Mouse (Mus musculus) lung, embryonic 16.5 days (tissue): Measurements from ENCODE around the gene Emc3. TPM values are rescaled to one million over a fixed set of nuclear protein-coding genes. Genes with fewer than 3 reads are reported as not detected.

Experiments used
- ATAC-seq: fragments of 200-750 bp; cut with Nextera tagmentation; 2 replicates; pipeline ENCODE4 v1.8.0; 2017; ENCODE audit warnings: low read depth, mild to moderate bottlenecking, moderate library complexity
- H3K27ac ChIP-seq: fragments of 300-500 bp; sonication (generic); 2 replicates; pipeline ENCODE4 v1.5.1; 2014; ENCODE audit warnings: mild to moderate bottlenecking, control low read depth, low read length
- H3K27me3 ChIP-seq: fragments of 300-500 bp; sonication (generic); 2 replicates; pipeline ENCODE4 v1.6.1; 2014; ENCODE audit warnings: low read depth, low read length, mixed read lengths; ENCODE audit not compliant: control insufficient read depth, insufficient read depth
- H3K36me3 ChIP-seq: fragments of 300-500 bp; sonication (generic); 2 replicates; pipeline ENCODE4 v1.6.1; 2014; ENCODE audit warnings: low read length; ENCODE audit not compliant: control insufficient read depth, insufficient read depth
- H3K4me1 ChIP-seq: fragments of 300-500 bp; sonication (generic); replicated peaks from 2 replicates; pipeline ENCODE4 v1.6.1; 2014; ENCODE audit warnings: low read length, mixed read lengths; ENCODE audit not compliant: control insufficient read depth, insufficient read depth
- H3K4me2 ChIP-seq: fragments of 300-500 bp; sonication (generic); 2 replicates; pipeline ENCODE4 v1.6.1; 2014; ENCODE audit warnings: low read depth, low read length, control low read depth
- H3K4me3 ChIP-seq: fragments of 300-500 bp; sonication (generic); 2 replicates; pipeline ENCODE4 v1.5.1; 2014; ENCODE audit warnings: mild to moderate bottlenecking, low read length, control low read depth
- H3K9ac ChIP-seq: fragments of 300-500 bp; sonication (generic); 2 replicates; pipeline ENCODE4 v1.6.1; 2014; ENCODE audit warnings: low read length, control low read depth
- H3K9me3 ChIP-seq: fragments of 300-500 bp; sonication (generic); 2 replicates; pipeline ENCODE4 v1.6.1; 2016; ENCODE audit warnings: low read length; ENCODE audit not compliant: control insufficient read depth
- WGBS: fragments of 180-500 bp; shearing (Covaris S2); extraction: QIAGEN DNeasy Blood & Tissue Kit; methylation state at CpG from one replicate; pipeline ENCODE4 v1.1.7; 2014; 5-methylcytosine and 5-hydroxymethylcytosine counted together
- polyA plus RNA-seq: library from polyadenylated mRNA; unstranded; fragments of >200 nt; fragmentation: Nextera tagmentation; extraction: Ambion mirVana; gene quantifications from 2 replicates; pipeline ENCODE4 v1.2.1, GENCODE M21; 2015

The Emc3 gene
- polyA plus RNA-seq: 108 and 110 TPM in 2 replicates

DNA sequence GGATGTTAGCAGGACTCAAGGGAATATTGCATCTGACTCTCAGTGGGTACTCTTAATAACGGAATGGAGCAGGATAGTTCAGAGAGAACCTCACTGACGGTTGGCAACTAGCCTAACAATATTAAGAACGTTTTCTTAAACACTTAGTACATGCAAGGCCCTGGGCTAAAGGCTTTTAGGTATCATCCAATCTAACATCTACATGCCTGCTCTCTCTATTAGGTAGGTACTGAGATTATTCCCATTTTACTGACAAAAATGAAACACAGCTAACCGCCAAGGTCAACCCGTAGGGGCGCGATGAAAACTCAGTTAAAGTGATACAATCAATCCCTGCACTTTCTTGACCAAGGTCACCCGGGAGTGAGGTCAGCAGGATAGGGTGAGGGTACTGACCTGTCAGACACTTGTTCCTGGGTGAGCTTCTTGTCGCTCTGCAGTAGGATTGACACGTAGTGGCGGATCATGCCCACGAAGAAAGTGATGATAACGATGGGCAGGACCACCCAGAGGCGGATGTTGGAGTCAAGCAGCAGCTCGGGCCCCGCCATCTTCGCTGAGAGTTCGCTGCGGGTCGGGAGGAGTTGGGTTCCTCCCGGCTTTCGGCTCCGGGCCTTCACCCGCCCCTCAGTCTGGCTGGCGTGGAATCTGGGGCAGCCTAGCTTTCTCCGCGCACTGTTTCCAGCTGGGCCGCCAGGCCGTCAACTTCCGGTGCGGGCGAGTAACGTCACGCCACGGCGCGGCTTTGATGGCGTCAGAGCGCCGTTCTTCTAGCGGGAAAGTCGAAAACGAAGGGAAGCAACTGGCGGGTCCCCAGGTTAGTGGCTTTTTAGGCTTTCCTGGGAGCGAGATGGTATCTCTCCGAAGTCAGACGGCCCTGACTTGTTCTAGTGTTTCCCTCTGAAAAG, at the start of gene Emc3, which contains the start of gene Fancd2:
Gene Emc3 (minus strand): TSS at position 721 of the 908 bp plus-strand sequence.
Gene Fancd2 (plus strand): TSS at position 751 of the 908 bp plus-strand sequence.
- H3K4me1 ChIP-seq: peaks cover 10% of the 10 kb centered on the region
- peak within 1 kb of the TSS; percentile 75 for H3K4me2 ChIP-seq
- H3K27ac ChIP-seq: peak within 1 kb of the TSS; percentile 72
- H3K9me3 ChIP-seq: no peaks in the 10 kb centered on the region
- H3K36me3 ChIP-seq: 0 out of 2 replicates have a peak, but pooled peaks cover 2% of the 10 kb centered on the region
- ATAC-seq: peak; percentile 95
- WGBS: under 1% methylated on average over 47 of the region's 47 CpGs
- H3K9ac ChIP-seq: peak within 1 kb of the TSS; percentile 91
- no peaks in the 10 kb centered on the region for H3K27me3 ChIP-seq
- peak within 1 kb of the TSS; percentile 98 for H3K4me3 ChIP-seq

DNA sequence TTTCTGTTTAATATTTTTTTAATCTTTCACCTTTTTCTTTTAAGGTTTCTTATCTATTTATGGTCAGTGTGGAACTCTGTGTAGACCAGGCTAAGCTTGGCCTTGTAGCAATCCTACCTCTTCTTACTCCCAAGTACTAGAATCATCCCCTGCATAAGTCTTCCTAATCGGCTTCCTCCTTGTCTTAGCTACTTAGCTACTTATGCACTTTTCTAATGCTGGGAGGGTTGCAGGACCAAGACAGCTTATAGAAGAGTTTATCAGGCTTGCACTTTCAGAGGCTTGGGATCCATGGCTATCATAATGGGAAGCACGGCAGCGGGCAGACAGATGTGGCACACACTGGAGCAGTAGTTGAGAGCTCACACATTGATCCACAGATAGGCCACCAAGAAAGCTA, 47.9 kb upstream of the Emc3 start:
- Histone ChIP-seq H3K27ac (no peak overlapping the region), H3K9ac (no peak overlapping the region), H3K4me3 (no peak overlapping the region), H3K36me3 (0 out of 2 replicates have a peak, but pooled peaks cover 5% of the 10 kb centered on the region), H3K27me3 (no peaks in the 10 kb centered on the region), H3K4me2 (no peak overlapping the region), H3K4me1 (no peaks in the 10 kb centered on the region), H3K9me3 (no peaks in the 10 kb centered on the region)
- no peak for ATAC-seq
- WGBS: 93% methylated on average over 3 of the region's 3 CpGs

DNA sequence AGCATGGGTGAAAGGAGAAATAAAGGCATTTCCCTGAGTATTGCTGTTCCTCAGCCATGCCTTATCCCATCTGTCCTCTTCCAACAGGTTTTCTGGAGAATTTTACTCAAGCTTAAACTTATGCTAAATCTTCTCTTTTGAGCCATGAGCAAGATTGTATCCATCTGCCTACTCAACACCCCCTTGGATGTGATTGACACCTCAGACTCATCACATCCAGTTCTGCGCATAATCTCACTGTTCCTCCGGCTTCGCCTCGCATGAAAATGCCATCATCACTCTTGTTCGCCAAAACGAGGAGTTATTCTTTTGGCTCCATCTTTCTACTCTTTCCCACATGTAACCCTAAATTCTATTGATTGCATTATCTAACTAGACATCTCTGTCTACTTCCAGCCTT, 44.6 kb upstream of the Emc3 start:
- H3K9ac ChIP-seq: no peak overlapping the region
- H3K27ac ChIP-seq: no peak overlapping the region
- H3K27me3 ChIP-seq: no peaks in the 10 kb centered on the region
- H3K4me3 ChIP-seq: no peak overlapping the region
- no peak overlapping the region for H3K4me2 ChIP-seq
- H3K4me1 ChIP-seq: no peaks in the 10 kb centered on the region
- no peak for ATAC-seq
- H3K36me3 ChIP-seq: peaks cover 2% of the 10 kb centered on the region; the same call in 1 of the 2 replicates
- H3K9me3 ChIP-seq: no peaks in the 10 kb centered on the region
- 95% methylated on average over 6 of the region's 6 CpGs for WGBS

DNA sequence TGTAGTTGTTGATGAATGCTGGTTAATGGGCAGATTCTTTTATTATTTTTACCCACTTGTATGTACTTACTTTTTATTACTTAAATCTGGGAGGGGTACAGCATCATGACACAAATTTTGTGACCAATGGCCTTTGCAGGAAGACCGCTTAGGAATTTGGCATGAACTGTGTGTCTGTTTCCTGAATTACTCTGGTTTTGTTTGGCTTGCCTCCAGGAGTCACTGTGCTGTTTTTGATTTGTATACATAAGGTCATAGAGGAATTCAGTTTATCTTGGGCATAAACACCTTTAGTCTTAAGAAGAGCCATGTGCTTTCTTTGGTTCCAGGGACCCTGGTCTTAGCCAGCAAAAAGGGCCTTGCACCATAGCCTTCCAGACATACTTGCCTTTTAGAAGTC, 33.1 kb upstream of the Emc3 start:
- 65% methylated on average over 1 of the region's 1 CpGs for WGBS
- Histone ChIP-seq H3K27me3 (no peaks in the 10 kb centered on the region), H3K4me3 (no peak overlapping the region), H3K27ac (no peak overlapping the region), H3K4me2 (no peak overlapping the region), H3K9me3 (no peaks in the 10 kb centered on the region), H3K36me3 (peaks cover 11% of the 10 kb centered on the region), H3K9ac (no peak overlapping the region), H3K4me1 (no peaks in the 10 kb centered on the region)
- ATAC-seq: peak; percentile 56; the same call in 1 of the 2 replicates

DNA sequence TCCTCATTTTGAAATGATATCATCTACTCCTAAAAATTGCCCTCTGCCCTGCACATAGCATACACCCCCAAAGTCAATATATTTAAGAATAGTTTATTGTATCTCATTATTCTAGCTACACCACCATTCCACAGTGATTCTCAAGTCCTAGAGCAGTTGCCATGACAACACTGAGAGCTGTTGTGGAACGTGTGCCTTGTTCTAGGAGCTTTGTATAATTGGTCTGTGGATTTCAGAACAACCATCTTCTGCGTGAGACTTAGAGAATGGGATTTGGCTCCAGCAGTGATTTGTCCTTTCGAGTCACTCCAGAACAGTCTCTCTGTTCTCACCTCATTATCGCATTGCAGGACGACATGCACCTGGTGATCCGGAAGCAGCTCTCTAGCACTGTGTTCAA, 28.3 kb upstream of the Emc3 start:
- WGBS: 73% methylated on average over 6 of the region's 6 CpGs
- H3K4me1 ChIP-seq: no peaks in the 10 kb centered on the region
- no peak overlapping the region for H3K9ac ChIP-seq
- H3K36me3 ChIP-seq: peaks cover 6% of the 10 kb centered on the region; the same call in 1 of the 2 replicates
- no peaks in the 10 kb centered on the region for H3K27me3 ChIP-seq
- no peak overlapping the region for H3K4me2 ChIP-seq
- no peak for ATAC-seq
- H3K27ac ChIP-seq: no peak overlapping the region
- H3K4me3 ChIP-seq: no peak overlapping the region
- H3K9me3 ChIP-seq: no peaks in the 10 kb centered on the region

DNA sequence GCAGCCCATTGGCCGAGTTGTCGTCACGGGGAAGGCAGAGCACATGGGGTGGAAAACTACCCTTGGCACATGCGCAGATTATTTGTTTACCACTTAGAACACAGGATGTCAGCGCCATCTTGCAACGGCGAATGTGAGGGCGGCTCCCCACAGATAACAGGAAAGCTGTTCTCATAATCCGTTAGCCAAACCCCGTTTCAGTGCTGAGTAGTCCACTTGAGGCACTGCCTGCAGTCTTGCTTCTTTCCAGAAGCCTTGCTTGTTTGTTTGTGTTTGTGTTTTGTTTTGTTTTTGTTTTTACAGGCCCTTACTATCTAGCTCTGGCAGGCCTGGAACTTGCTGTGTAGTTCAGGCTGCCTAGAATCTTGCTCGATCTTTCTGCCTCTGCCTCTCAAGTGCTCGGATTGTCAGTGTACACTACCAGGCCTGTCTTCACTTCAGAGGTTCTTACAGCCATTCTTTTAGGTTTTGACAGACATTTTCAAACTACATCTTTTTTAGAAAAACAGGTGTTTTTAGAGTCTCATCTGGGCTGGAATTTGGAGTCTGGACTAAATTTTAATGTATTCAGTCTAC, 12.5 kb upstream of the Emc3 start:
- ATAC-seq: no peak
- no peak overlapping the region for H3K9ac ChIP-seq
- no peaks in the 10 kb centered on the region for H3K9me3 ChIP-seq
- WGBS: 86% methylated on average over 9 of the region's 12 CpGs
- no peak overlapping the region for H3K4me2 ChIP-seq
- no peak overlapping the region for H3K27ac ChIP-seq
- H3K36me3 ChIP-seq: no peaks in the 10 kb centered on the region; the same call in 1 of the 2 replicates
- H3K4me3 ChIP-seq: no peak overlapping the region
- no peaks in the 10 kb centered on the region for H3K4me1 ChIP-seq
- no peaks in the 10 kb centered on the region for H3K27me3 ChIP-seq

DNA sequence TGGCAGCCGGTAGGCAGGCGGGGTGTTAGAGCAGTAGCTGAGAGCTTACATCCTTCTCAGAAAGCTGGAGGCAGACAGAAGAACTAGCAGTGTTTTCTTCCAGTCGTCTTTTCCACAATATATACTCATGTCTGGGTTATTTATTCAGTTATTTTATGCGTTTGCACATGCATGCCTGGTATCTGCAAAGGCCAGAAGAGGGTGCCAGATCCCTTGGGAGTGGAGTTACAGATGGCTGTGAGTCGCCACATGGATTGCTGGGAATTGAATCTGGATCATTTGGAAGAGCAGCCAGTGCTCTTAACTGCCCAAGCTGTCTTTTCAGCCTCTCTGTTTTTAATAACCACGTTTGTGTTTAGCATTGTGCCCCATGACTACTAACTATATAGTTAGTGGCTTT, 10.2 kb upstream of the Emc3 start:
- no peak for ATAC-seq
- Histone ChIP-seq H3K36me3 (peaks cover 3% of the 10 kb centered on the region), H3K4me1 (no peaks in the 10 kb centered on the region), H3K9me3 (no peaks in the 10 kb centered on the region), H3K4me3 (no peak overlapping the region), H3K27me3 (no peaks in the 10 kb centered on the region), H3K27ac (no peak overlapping the region), H3K4me2 (no peak overlapping the region), H3K9ac (no peak overlapping the region)
- 81% methylated on average over 6 of the region's 6 CpGs for WGBS

DNA sequence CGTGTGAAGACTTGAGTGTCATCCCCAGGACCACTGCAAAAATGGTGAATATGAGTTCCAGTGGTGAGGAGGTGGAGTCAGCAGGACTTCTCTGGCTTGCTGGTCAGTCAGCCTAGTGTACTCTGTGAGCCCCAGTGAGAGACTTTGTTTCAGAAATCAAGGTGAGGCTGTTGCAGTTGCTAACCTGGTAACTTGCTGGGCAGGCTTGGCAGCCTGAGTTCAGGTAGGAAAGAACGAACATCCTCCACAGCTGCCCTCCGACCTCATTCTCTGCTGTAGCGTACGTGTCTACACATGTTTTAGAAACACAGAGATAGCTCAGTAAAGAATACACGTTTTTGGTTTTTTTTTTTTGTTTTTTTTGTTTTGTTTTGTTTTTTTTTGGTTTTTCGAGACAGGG, 3.4 kb upstream of the Emc3 start:
- H3K4me1 ChIP-seq: peaks cover 10% of the 10 kb centered on the region
- 83% methylated on average over 7 of the region's 7 CpGs for WGBS
- H3K27ac ChIP-seq: no peak overlapping the region
- no peak overlapping the region for H3K9ac ChIP-seq
- no peak for ATAC-seq
- no peak overlapping the region for H3K4me2 ChIP-seq
- H3K4me3 ChIP-seq: no peak overlapping the region
- no peaks in the 10 kb centered on the region for H3K27me3 ChIP-seq
- no peaks in the 10 kb centered on the region for H3K9me3 ChIP-seq
- H3K36me3 ChIP-seq: peaks cover 6% of the 10 kb centered on the region

DNA sequence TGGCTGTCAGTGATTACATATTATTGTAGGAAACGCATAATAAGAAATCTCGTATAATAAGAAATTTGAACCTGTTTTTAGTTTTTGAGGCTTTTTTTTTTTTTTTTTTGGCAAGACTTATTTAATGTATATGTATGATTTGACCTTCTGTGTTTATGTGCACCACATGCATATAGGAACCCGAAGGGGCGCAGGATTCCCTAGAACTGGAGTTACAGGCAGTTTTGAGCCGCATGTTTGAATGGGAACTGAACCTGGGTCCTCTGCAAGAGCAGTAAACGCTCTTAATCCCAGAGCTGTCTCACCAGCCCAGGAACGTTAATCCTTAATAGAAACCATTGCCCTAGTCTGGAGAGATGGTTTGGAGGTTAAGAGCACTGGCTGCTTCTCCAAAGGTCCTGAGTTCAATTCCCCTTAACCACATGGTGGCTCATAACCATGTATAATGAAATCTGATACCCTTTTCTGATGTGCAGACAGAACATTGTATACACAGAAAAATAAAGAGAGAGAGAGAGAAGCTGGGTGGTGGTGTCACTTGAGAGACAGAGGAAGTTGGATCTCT, 470 bp upstream of the Emc3 start:
- Histone ChIP-seq H3K27ac (no peak overlapping the region), H3K36me3 (peaks cover 6% of the 10 kb centered on the region), H3K9me3 (no peaks in the 10 kb centered on the region), H3K4me1 (peaks cover 10% of the 10 kb centered on the region), H3K27me3 (no peaks in the 10 kb centered on the region), H3K4me2 (peak overlapping the region; percentile 75), H3K4me3 (peak overlapping the region; percentile 98), H3K9ac (peak overlapping the region; percentile 91)
- ATAC-seq: peak; percentile 52; the same call in 1 of the 2 replicates
- 6% methylated on average over 7 of the region's 7 CpGs for WGBS
